Mouse (Mus musculus): ENCODE data around the gene Grb10.

The Grb10 gene

GRCm38 (mm10) chr11:11967519-11967918 lies 71.0 kb downstream of the Grb10 start:
- no peak for DNase-seq (ENCODE audit: low read depth)

GRCm38 (mm10) chr11:11966220-11966619 lies 72.3 kb downstream of the Grb10 start:
- DNase-seq (ENCODE audit: low read depth) = no peak

- no peak for DNase-seq (ENCODE audit: low read depth)
These were observed 72.9 kb downstream of the Grb10 start for GRCm38 (mm10) chr11:11965501-11966125.

GRCm38 (mm10) chr11:11964729-11965128 lies 73.8 kb downstream of the Grb10 start:
- no peak for DNase-seq (ENCODE audit: low read depth)

GRCm38 (mm10) chr11:11963587-11963986 lies 74.9 kb downstream of the Grb10 start:
- DNase-seq (ENCODE audit: low read depth) = no peak

GRCm38 (mm10) chr11:11963065-11963464 lies 75.4 kb downstream of the Grb10 start:
- no peak for DNase-seq (ENCODE audit: low read depth)

GRCm38 (mm10) chr11:11962629-11962954 lies 75.9 kb downstream of the Grb10 start:
- DNase-seq (ENCODE audit: low read depth) = no peak

GRCm38 (mm10) chr11:11961917-11962628 lies 76.4 kb downstream of the Grb10 start:
- DNase-seq (ENCODE audit: low read depth) = no peak

- DNase-seq (ENCODE audit: low read depth) = peak; percentile 45
These were observed 77.6 kb downstream of the Grb10 start for GRCm38 (mm10) chr11:11960858-11961257.

GRCm38 (mm10) chr11:11960227-11960626 lies 78.3 kb downstream of the Grb10 start:
- DNase-seq (ENCODE audit: low read depth) = no peak

- DNase-seq (ENCODE audit: low read depth) = no peak
These were observed 80.0 kb downstream of the Grb10 start for GRCm38 (mm10) chr11:11958479-11958878.

- DNase-seq (ENCODE audit: low read depth) = no peak
These were observed 80.5 kb downstream of the Grb10 start for GRCm38 (mm10) chr11:11958061-11958361.

- DNase-seq (ENCODE audit: low read depth) = no peak
These were observed 81.0 kb downstream of the Grb10 start for GRCm38 (mm10) chr11:11957211-11958060.

GRCm38 (mm10) chr11:11955783-11956182 lies 82.7 kb downstream of the Grb10 start:
- DNase-seq (ENCODE audit: low read depth) = no peak

- no peak for DNase-seq (ENCODE audit: low read depth)
These were observed 83.9 kb downstream of the Grb10 start for GRCm38 (mm10) chr11:11954606-11955005.

- no peak for DNase-seq (ENCODE audit: low read depth)
These were observed 84.4 kb downstream of the Grb10 start for GRCm38 (mm10) chr11:11954115-11954438.

- DNase-seq (ENCODE audit: low read depth) = peak; percentile 55
These were observed 84.9 kb downstream of the Grb10 start for GRCm38 (mm10) chr11:11953364-11954114.

GRCm38 (mm10) chr11:11952569-11952968 lies 85.9 kb downstream of the Grb10 start:
- DNase-seq (ENCODE audit: low read depth) = no peak

GRCm38 (mm10) chr11:11948988-11949365 lies 89.5 kb downstream of the Grb10 start:
- no peak for DNase-seq (ENCODE audit: low read depth)

- DNase-seq (ENCODE audit: low read depth) = no peak
These were observed 90.0 kb downstream of the Grb10 start for GRCm38 (mm10) chr11:11948321-11948987.

- no peak for DNase-seq (ENCODE audit: low read depth)
These were observed 90.6 kb downstream of the Grb10 start for GRCm38 (mm10) chr11:11947857-11948256.

- no peak for DNase-seq (ENCODE audit: low read depth)
These were observed 92.7 kb downstream of the Grb10 start for GRCm38 (mm10) chr11:11945766-11946165.

Data from NIH3T3 (cell line).